Mouse (Mus musculus) c-Kit-positive CD71-positive TER-119-positive erythroid progenitor cells, embryonic 14.5 days (primary cell): ENCODE results near the gene Gas2l1.

Experiments used
- DNase-seq: peaks from one replicate; pipeline ENCODE4 v3.0.0-alpha.2; 2013; ENCODE audit warnings: low spot score

Gene Gas2l1

DNA sequence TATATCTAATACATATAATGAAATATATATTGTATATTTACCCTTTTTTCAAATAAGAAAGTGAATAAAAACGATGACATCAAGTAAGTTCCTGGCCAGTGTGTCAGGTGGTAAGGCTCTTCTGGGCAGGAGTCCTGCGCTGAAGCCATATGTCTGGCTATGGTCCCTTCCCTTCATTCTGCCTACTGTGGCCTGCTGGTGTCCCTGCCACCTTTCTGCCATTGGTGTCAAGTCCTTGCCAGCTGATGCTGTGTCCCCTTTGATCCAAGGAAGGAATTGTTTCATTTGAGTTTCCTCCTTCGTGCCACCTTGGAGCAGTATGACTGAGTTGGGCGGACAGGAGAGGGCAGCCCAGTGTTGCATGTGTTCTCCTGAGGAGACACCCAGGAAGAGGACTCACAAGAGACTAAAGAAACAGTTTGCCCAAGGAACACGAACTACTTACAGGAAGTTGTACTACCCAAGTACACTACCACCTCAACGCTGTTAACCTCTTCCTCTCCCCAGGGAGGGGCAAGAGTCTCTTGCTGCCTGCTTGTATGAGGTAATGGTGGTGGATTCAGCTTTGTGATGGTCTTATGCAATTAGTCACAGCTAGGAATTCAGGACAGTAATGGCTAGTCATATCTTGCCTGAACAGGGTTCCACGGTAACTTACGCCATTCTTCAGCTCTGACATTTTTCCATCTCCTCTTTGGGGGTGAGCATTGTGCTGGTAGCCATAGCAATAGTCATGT, 22.3 kb downstream of the Gas2l1 start:
- no peak for DNase-seq

DNA sequence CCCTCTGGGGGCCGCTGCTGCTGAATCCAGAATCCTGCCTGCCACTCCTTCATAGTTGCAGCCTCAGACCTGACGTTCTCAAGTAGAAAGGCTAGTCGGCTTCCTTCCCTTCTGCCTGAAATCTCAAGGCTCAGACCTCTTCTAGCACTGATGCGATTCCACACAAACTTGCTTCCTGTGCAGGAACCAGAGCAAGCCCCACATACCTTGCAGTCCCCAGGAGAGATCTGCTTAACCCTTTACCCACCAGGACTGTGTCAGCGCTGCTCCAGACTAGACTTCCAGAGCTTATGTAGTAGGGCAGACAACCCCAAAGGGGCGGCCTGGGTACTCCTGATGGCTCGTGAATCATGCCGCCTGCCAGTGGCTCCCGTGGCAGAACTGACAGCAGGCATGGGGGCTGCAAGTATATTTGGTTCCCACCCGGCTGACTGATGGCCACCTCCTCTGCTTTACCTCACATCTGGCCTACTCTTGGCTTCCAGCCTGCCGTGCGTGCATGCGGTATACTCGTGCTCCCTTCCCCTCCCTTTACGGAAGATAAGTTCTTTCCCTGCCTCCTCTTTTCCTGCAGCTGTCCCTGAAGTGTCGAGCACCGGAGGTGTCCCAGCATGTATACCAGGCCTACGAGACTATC, 23.9 kb downstream of the Gas2l1 start:
- DNase-seq = no peak

DNA sequence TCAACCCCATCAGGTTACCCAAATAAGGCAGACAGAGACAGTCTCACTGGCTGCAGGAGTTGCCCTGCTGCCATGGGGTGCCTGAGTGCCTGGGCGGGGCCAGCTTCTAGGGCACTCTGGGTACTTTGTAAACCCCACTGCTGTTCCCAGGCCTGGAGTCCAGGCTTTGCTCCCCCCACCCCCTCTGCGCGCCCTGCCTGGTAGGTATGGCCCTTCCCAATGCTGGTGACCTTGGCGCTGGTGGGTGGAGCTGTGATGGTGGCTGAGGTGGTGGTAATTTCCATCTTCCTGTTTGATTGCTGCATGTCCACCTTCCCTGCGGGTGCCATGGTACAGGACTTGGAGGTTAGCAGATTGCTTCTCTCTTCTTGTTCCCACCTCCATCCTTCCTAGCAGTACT, 24.5 kb downstream of the Gas2l1 start:
- no peak for DNase-seq

DNA sequence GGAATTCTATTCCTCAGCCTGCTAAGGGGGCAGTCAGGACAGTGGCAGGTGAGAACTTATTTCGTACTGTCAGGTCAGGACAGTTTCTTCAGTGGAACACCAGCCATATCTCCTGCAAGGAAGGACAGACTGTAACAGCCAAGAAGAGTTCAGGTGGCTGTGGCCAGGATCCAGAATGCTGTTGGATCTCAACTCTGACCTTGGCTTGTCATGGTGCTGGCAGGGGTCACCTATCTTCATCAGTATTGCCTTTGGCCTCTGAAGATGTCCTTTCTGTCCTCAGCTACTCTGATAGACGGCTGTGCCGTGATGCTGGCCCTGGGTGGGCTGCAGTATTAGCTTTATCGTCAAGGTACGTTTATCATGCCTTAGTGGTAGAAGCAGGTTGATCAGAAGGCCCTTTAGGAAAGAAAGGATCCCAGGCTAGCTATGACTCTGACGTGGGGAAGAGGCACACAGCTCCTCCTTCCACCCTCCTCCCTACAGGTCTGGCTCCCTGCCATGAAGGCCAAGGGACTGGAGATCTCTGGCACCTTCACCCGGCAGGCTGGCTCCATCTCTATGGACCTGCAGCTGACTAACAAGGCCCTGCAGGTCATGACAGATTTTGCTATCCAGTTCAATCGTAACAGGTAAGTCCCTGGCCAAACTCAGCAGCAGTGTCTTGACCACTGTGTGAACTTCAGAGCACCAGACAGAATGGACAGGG, 27.8 kb downstream of the Gas2l1 start:
- no peak for DNase-seq

DNA sequence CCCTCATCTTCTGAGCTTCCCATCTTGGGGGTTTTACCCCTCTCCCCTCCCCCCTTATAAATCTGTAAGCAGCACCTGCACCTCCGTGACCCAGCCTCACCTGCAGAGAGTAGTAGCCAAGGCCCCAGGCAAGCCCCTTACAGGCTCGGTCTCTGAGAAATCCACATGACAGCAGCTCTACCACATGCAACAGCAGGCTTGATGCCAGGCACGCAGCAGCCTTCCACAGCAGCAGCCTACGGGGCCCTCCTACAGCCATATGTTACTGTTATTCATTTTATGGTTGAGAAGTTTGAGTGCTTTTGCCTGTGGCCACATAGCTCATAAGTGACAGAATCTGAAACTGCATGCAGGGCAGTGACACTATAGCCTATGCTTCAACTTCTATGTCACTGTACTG, 29.7 kb downstream of the Gas2l1 start:
- no peak for DNase-seq

DNA sequence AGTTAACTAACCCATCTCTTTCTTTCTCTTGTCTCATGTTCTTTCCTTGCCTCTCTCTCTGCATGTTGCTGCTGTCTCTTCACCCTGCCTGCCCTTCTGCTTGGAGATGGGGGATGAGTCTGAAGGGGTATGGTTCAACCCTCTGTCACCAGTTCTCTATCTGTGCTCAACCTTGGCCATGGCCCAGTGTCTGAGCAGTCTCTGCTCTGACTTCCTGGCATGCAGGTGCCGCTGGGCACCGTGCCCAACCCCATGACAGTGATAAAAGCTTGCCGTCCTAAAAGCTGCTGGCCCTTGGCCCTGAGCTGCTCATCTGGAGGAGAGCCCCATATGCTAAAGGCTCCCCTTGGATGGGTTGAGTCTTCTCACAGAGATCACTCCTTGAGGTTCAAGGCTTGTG, 32.0 kb downstream of the Gas2l1 start:
- no peak for DNase-seq

DNA sequence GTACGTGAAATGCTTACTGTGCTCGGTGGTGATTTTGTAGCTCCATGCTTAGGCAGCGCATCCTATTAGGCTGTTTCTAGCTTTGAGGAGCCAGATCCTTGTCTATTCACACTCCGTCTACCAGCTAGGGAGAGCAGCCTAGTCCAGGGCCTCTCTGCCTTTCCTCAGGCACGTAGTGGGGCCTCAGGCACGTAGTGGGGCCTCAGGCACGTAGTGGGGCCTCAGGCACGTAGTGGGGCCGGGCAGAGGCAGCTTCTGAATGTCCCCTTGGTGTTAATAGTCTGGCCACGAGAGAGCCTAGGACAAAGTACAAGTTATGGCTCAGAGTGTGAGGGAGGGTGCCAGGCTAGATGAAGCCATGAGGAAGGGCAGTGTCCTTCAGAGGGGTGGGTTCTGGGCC, 32.4 kb downstream of the Gas2l1 start:
- no peak for DNase-seq

DNA sequence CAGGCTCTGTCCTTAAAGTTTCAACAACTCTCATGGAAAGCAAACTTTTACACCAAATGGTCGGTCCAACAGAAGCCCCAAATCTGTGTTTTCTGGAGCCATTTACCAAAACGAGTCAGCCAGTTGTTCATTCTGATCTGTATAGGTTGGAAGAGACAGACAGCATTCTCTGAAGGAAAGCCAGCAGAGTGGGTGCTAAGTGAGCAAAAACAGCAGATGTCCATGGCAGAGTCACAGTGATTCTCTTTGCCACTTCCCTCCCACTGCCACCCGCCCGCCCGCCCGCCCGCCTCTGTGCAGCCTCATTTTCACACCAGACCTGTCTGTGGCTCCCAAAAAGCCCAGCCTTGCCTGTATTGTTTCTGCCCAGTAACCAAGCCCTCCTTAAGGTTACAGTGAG, 36.9 kb downstream of the Gas2l1 start:
- DNase-seq = no peak

DNA sequence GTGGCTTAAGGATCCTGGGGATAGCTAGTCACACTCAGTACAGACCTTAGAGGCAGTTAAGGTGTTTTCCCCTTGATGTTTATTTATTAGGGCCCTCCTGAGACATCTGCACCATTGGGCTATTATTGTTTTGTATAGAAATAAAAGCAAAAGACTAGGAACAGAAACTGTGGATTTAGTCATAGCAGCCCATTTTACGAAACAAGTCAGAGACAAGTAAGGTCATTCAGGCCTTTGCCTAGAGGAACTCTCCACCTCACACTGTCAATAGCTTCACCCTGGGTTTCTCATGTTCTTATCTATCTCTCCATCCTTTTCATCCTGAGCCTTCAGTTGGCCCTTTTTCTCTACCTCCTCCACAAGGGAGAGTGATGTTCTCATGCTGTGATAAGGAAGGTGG, 40.0 kb downstream of the Gas2l1 start:
- DNase-seq = no peak

DNA sequence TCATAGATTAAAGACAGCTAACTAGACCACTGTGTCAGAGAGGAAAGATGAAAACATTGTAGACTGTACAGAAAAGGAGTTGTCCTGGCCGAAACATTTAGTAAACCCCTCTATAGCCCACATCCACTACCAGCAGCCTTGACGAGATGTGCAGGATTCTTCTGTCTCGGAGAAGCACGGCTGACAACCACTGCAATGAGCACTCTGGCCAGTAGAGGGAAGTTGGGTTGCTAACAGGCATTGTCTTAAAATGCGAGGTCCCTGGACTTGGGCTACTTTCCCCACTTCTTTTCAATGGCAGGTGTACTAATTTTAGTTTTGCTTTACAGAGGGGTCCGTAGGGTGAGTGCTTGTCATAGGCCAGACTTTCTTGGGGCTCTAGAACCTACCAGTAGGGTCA, 47.6 kb downstream of the Gas2l1 start:
- no peak for DNase-seq

DNA sequence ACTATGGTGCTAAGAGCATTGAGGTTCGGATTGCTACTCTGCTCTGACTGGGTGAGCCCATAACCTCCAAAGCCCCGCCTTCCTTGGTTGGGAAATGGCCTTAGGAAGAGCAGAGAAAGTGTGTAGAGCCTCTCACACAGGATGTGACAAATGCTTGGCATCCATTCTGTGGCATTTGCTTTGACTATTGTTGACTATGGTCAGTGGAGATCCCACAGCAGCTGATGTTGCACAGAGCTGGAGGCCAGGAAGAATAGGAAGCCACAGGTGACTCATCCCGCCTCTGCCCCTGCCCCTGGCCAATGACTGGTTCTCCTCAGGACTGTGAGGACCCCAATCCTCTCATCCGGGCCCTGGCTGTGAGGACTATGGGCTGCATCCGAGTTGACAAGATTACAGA, 48.8 kb downstream of the Gas2l1 start:
- no peak for DNase-seq

DNA sequence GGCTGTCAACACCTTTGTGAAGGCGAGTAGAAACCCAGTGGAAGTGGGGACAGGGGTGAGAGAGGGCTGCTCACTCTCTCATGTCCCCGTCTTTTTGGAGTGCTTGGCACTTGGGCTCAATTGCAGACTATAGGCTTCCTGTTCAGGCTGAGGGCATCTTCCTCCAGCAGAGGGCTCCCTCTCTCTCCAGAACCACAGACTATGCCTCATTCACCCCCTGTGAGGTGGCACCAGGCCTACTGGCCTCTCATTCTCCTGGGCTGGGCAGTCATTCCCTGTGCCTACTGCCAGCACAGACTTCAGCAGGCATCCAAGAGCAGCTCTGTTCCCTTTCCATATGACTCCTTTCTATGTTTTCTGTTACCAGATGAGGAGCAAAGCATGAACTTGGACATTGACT, 49.4 kb downstream of the Gas2l1 start:
- DNase-seq = no peak

DNA sequence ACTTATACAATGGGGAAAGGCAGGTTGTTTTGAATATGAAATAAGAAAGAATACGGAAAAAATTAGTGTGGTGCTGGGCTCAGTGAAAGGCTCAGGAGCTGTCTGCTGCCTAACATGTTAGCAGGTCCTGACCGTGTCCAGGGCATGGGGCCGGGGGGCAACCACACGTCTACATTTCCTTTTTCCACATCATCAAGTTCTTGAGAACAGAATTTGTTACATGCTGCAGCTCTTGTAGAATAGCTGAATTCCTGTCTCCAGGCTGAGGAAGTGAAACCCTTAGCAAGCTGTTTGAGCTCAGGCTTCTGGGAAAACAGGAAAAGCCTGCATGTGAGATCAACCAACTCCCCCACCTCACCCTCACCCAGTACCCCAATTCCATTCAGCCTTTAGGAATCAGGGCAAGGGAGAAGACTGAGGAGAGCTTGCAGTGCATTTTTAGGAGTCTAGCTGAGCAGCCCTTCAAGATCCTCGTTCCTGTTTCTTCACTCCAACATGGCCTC, 52.9 kb downstream of the Gas2l1 start:
- no peak for DNase-seq

DNA sequence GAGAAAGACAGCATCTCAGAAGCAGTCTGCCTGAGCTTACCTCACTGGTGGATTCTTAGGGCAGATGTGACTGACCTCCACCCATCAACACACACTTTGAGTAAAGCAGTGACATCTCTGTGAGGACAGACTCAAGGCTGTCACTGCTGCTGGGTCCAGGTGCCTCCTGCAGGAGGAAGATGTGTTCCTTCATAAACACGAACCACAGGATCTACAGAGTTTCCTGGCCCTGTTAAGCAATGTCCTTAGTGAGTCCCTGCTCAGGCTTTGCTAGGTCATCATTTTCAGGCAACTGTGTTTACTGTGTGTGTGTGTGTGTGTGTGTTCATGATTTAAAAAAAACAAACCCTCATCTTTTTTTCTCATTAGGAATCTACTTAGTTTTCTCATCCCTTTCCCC, 53.6 kb downstream of the Gas2l1 start:
- no peak for DNase-seq

DNA sequence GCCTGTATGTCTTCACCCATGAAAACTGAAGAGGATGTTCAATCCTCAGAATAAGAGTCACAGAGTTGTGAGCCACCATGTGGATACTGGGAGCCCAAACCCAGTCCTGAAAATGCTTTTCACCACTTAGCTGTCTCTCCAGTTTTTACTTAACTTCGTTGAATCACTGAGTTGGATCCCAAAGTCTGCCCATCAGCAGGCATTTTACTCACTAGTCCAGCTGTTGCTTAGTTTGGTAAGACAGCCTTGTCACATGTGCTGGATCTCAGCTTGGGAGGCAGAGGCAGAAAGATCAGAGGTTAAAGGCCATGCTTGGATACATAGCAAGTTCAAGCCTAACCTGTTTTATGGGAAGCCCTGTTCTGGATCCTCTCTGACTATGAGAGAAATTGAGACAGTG, 54.9 kb downstream of the Gas2l1 start:
- DNase-seq = no peak

DNA sequence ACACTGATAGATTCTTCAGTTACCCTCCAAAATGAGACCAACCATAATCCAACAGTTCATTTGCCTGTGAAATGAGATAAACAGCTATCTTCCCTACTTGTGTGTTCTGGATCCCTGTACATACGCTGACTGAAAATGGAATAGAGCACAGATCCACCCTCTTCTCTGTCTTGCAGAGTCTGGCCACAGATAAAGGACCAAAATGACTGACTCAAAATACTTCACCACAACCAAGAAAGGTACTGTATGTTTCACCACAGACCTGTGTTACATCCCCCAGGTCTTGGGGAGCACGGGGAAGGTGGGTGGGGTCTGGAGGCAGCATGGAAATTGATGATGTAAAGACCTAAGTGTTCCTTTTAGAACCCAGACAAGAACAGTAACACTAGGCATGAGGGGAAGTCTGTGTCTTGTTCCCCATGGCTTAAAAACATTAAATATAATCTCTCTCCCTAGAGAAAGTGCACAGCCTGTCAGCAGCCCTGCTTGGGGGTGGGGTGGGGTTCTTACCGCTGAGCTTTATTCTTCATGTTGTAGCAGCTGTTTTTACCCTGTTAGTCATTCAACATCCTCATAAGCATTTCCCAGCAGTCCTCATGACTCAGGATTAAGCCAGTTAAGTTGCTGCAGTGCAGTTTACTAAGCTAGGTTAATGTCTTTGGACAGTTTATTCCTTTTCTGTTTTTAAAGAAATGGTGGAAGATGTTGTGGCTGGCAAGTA, 55.6 kb downstream of the Gas2l1 start:
- peak; percentile 77 for DNase-seq

DNA sequence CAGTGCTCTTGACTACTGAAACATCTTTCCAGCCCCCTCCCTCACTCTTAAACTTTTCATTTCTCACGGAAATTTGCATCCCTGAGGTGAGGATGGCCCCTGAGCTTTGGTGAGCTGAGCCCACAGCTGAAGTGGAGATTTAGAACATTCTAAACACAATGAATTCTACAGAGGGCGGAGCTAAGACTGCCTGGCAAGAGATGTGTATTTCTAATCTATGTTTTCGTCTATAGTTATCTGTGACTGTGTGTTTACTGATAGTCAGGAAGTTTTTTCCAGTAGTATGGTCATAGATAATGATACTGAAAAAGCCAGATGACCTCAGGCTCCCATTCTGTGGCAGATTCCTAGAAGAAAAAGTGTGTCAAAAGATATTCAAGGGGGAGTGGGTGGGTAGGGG, 56.3 kb downstream of the Gas2l1 start:
- peak; percentile 58 for DNase-seq

DNA sequence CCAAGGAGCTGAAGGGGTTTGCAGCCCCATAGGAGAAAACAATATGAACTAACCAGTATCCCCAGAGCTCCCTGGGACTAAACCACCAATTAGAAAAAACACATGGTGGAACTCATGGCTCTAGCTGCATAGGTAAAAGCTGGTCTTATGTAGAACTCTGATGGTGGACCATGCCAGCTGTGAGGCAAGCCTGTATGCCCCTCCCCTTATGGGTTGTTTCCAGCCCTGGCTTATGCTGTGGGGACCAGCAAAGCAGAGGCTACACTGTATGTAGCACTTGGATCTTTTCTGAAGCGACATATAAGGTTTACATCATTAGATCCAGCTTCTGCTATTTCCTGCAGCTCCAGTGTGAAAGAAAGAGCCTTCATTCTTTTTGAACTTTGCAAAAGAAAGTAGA, 57.9 kb downstream of the Gas2l1 start:
- no peak for DNase-seq

DNA sequence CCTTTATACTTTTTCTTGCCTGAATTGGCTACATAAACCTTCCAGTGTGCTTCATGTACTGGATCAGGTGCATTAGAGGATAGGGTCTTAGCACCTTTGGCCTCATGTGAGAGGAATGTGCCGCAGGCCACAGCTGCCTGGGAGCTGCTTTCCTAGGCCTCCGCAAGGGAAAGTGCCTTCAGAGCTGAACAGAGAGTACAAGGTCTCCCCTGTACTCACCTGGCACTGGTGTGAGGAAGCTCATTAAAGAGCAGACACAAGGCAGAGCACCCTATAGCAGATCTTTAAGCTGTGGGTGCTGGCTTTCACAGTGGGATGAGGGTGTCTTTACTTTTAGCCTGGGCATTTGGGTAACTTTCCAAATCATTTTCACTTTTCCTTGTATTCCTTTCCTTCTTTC, 59.6 kb downstream of the Gas2l1 start:
- no peak for DNase-seq
